Mouse (Mus musculus) neutrophil, adult 83 days (primary cell): Measurements from ENCODE around the gene Sord. TPM values are rescaled to one million over a fixed set of nuclear protein-coding genes. Genes with fewer than 3 reads are reported as not detected.

Source experiments
- total RNA-seq, 2 experiments: library from RNA; stranded (reverse); gene quantifications; one replicate each; pipeline ENCODE4 v1.2.4; 2023

The Sord gene
- total RNA-seq = 10 to 100 TPM; 19.2 to 20.6 TPM

GRCm38 (mm10) chr2:122234611-122235288 is at the start of gene Sord:
Gene Sord, plus strand, starts transcription at chr2:122234749.

DNA sequence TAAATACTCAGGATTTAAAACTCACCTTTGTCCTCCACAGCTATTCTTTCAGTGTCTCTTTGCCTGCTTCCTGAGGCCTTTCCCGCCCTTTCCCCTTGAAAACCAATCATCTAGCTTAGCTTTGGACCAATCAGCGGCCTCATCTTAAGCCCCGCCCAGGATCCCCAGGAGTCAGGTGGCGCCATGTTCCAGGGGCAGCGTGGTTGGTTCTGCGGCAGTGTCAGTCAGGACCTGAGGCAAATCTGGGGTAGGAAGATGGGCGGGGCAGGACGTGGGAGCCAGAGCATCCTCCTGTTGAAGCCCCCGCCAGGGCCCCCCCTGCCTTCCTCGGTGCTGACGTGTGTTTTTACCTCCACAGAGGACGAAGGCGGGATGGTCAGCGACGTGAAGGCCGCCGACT is 48.4 kb upstream of the Sord start, which contains the start of the genes Patl2 and Terb2:
TSS of gene Patl2 (minus strand) at position 84 of the 400 bp plus-strand sequence.
TSS of gene Terb2 (plus strand) at position 167 of the 400 bp plus-strand sequence.

GRCm38 (mm10) chr2:122298096-122298499 is 63.5 kb downstream of the Sord start, which contains the start of gene Duox2:
Gene Duox2, minus strand, starts transcription at chr2:122298449.

GRCm38 (mm10) chr2:122298596-122299490 is 64.3 kb downstream of the Sord start, which contains the start of gene Duoxa2:
Gene Duoxa2, plus strand, starts transcription at chr2:122298900.

DNA sequence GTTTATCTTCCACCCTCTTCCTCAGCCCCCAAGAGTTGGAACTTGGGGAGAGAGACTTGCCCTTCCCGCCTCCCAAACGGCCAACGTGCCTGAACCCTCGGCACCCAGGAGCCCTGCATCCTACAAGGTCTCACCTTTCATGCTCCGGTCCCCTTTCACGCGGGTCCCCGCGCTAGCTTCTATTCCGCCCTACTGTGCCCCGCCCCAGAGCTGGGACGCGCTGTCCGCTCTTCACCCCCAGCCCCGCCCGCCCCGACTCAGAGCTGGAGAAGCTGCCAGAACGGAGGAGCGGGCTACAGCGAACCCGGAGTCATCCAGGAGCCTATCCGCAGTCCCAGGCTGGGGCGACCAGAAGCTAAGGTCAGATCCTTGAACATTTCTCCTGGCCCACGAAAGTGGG is 79.0 kb downstream of the Sord start, which contains the start of gene Duoxa1:
TSS of gene Duoxa1 (minus strand) at position 195 of the 400 bp plus-strand sequence.

Other genes starting within 250 kb of the Sord start
- 10 to 100 TPM; 18.4 to 20.3 TPM for gene Eif3j1, start 206.2 kb upstream of the Sord start, total RNA-seq
- 10 to 100 TPM; 22.7 to 24.5 TPM for gene Spg11, start 116.4 kb upstream of the Sord start, total RNA-seq
- gene B2m, start 87.1 kb upstream of the Sord start, total RNA-seq = 1,000 to 10,000 TPM; 1,165 to 1,269 TPM
- gene Trim69, start 74.0 kb upstream of the Sord start, total RNA-seq = under 1 TPM in 1 of 2 experiments, not detected in 1; 0.26 TPM
- gene Patl2, start 48.6 kb upstream of the Sord start, total RNA-seq = not detected
- not detected for gene Terb2, start 48.5 kb upstream of the Sord start, total RNA-seq
- gene Duox2, start 63.7 kb downstream of the Sord start, total RNA-seq = not detected
- not detected for gene Duoxa2, start 64.2 kb downstream of the Sord start, total RNA-seq
- not detected for gene Duoxa1, start 79.0 kb downstream of the Sord start, total RNA-seq
- not detected for gene Duox1, start 80.9 kb downstream of the Sord start, total RNA-seq
- gene Shf, start 134.4 kb downstream of the Sord start, total RNA-seq = 1 to 10 TPM; 2.8 to 3.4 TPM
- gene Slc28a2, start 191.7 kb downstream of the Sord start, total RNA-seq = 10 to 100 TPM; 40.3 to 44.5 TPM